Mouse (Mus musculus): Measurements from ENCODE around the gene Loxl1.

Gene Loxl1

DNA sequence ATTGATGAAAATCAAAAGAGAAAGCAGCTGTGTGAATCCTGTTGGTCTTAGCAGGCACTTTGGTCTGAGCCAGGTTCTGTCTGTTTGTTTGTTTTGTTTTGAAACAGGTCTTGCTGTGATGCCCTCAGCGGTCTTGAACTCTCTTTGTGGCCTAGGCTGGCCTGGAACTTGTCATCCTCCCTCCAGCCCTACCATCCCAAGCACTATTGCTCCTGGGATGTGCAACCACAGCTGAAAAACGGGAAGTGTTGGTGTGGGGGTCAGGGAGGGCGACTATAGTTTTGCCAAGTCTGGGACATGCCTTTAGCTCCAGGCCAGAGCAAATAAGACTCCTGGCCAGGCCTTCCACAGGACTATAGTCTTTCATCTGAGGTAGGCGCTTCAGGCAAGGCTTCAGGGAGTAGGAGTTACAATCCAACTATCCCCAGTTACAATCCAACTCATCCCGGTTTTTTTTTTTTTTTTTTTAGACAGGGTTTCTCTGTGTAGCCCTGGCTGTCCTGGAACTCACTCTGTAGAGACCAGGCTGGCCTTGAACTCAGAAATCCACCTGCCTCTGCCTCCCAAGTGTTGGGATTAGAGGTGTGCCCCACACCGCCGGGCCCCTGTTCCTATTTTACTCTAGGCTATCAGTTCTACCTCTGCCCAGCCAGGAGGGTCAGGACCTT is 64.1 kb downstream of the Loxl1 start:
- DNase-seq: no peak

DNA sequence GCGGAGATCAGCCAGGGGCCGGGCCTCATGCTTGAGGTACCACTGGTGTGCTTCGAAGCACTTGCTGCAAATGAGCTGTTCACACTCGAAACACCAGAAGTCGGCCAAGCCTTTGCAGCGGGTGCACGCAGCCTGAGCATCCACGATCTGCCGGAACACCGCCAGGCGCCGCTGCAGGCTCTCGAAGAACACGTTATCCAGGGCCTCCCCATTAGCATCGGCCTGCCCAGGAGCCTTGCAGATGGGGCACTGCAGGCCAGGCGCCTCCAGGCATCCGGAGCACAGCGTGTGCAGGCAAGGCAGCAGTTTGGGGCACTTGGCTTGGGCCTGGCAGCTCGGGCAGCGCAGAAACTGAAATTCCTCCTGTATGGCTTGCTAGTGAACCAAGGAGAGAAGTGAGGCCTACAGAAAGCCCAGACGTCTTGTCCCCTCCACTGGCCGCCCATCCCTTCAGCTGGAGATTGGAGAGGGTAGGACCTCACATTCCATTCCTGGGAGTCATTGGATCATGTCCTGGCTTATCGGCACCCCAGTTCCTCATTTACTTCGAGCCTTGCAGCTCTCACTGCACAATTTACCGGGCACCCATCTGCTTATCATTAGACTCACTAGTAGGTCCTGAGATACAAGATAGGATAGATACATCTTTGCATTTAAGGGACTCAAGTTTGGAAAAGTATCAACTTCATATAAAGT is 65.8 kb downstream of the Loxl1 start:
- peak; percentile 83 to 88 for DNase-seq

DNA sequence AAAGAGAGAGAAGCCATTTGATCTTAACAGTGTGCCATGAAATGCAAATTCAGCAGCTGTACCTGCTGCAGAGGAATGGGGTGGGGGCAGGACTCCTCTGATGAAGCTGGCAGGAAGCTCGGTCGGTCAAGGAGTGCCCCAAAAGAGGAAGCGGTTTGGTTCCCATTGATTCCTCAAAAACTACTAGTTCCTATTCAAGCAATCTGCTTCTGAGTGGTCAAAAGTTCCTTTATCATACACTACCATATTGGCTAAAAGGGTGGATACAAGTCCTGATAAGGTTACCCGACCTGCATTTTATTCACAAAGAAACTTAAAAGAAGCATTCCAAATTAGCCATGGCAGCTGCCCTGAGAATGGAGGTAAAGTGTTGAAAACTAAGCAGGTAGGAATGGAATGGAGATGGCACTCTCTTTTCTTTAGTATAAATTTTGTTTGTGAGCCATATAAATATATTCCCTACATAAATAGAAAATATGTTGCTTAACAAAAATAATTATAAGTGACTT is 66.8 kb downstream of the Loxl1 start:
- no peak for DNase-seq

DNA sequence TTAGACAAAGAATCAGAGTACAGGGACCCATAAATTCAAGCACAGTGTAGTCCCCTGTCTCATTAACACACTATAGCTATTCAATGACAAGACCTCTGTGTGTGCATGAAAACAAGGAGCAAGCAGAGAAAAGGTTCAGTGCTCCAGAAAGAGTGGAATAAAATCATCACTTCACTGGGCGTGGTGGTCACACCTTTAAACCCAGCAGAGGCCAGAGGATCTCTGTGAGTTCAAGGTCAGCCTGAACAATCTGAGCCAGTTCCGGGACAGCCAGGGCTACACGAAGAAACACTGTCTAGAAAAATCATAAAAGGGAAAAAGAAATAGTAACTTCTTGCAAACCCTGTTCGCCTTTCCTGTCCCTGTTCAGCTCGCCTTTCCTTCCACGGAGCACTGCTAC is 69.3 kb downstream of the Loxl1 start:
- DNase-seq: no peak

DNA sequence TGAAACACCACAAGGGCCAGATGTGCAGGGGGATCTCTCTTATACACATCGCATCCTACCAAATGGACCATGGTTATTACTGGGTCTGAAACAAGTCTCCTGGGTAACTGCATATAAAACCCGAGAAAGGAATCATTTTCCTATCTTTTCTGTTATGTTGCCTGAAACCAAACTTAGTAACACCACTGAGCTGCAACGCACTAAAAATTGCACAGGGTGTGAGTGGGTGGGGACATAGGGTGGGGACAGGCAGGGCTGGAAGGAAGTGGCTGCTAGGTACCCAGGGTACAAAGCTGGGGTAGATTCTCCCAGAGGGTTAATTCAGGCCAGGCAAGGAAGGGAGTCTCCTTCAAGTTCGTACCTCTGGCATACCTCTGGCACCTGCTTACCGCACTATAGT is 70.3 kb downstream of the Loxl1 start:
- DNase-seq: no peak

DNA sequence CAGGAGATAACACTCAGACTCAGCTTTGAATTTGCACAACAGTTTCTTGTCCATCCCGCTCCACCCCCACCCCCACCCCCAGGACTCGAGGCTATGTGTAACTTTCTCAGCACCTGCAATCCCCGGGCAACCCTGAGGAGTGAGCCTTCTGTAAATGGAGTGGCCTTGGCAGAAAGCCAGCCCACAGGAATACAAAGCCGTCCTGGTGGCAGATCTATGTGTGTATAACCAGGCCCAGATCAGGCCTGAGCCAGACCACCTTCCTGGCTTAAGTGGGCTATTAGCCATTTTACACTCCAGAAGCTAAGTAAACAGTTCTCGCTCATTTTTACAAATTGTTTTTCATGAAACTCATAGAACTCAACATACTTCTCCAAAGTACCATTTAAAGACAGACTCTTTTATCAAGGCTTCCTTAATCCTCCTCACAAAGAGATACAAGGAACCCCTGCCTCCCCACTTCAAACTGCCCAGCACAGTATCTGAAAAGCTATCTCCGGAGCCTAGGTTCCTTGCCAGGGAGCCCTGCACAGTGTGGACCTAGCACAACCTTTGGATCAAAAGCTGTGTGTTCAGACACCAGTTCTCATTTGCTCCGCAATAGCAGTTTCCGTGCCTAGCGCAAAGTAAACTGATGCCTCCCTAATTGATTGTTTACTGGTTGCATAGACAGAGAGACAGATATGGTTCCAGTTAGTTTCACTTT is 71.1 kb downstream of the Loxl1 start:
- peak; percentile 44 to 71 for DNase-seq
